Mouse (Mus musculus): ENCODE results near the gene Tbc1d32.

The Tbc1d32 gene

GRCm38 (mm10) chr10:56106996-56107334 is 121.5 kb downstream of the Tbc1d32 start:
- DNase-seq (ENCODE audit: low spot score) = no peak

DNA sequence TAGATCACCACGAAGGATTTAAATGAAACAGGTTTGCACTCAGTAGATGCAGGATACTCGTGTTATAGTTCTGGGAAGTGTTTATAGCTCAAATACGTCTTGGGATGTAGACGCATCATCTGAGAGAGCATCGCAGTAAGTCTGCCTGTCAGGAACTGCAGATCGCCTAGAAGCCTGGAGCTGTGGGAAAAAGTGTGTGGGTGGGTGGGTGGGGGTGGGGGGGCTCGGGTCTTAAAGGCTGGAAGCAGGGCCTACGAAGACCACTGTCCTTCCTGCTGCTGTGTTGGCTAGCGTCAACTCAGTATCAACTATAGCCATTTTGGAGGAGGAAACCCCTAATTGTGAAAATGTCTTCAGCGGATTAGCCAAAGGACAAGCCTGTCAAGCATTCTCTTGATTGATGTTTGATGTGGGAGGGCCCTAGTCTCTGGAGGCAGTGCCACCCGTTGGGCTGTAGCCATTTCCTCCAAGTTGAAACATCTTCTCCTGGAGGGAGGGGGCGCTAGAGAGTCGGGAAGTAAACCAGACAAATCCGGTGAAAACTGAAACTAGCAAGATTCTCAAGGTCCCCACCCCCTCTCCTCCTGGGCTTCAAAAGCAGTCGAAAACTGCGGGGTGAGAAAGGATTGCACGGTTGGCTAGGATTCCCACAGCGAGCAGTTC is 122.0 kb downstream of the Tbc1d32 start, which contains the start of gene Msl3l2:
Msl3l2 (plus strand) TSS at position 585 of the 663 bp plus-strand sequence.
- DNase-seq (ENCODE audit: low spot score) = peak; percentile 91

- DNase-seq (ENCODE audit: low spot score) = no peak
Measured at GRCm38 (mm10) chr10:56099641-56100310, 128.7 kb downstream of the Tbc1d32 start.

GRCm38 (mm10) chr10:56099126-56099525 is 129.4 kb downstream of the Tbc1d32 start:
- DNase-seq (ENCODE audit: low spot score) = no peak

GRCm38 (mm10) chr10:56096757-56097156 is 131.7 kb downstream of the Tbc1d32 start:
- no peak for DNase-seq (ENCODE audit: low spot score)

DNA sequence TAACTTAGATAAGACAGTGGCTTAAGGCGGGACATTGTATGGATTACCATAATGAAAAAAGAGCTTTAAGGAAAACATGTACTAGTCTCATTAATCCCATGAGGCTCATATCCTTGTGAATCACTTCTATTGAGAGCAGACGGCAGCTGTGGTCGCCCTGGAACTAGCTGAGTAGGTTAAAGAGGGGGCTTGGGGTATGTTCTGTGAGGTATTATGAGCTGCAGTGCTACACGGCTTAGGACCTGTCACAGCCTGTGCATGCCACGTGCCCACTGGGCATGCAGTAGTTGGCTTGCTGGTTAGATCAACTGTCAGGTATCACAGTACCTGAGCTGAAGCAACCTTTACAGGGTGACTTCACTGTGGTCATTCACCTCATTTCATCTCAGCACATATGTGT is 133.9 kb downstream of the Tbc1d32 start:
- DNase-seq (ENCODE audit: low spot score) = no peak

GRCm38 (mm10) chr10:56089714-56090113 is 138.8 kb downstream of the Tbc1d32 start:
- DNase-seq (ENCODE audit: low spot score) = no peak

DNA sequence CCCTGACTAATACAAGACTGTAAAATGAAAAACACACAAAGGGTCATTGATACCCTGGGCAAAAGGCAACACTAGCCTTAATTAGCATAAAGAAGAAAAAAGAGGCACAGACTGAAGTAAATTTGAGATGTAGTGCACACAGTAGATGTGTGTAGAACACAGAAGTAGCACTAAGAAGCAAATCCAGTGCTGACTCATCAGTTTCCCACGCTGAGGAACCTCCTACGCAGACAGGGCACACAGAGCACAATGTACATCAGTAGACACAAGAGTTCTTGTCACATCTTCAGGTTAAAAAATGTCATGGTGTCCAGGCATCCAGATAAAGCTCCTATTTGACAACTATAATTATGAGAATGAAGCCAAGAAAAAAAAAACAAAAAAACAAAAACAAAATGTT is 165.7 kb downstream of the Tbc1d32 start:
- DNase-seq (ENCODE audit: low spot score) = no peak

DNA sequence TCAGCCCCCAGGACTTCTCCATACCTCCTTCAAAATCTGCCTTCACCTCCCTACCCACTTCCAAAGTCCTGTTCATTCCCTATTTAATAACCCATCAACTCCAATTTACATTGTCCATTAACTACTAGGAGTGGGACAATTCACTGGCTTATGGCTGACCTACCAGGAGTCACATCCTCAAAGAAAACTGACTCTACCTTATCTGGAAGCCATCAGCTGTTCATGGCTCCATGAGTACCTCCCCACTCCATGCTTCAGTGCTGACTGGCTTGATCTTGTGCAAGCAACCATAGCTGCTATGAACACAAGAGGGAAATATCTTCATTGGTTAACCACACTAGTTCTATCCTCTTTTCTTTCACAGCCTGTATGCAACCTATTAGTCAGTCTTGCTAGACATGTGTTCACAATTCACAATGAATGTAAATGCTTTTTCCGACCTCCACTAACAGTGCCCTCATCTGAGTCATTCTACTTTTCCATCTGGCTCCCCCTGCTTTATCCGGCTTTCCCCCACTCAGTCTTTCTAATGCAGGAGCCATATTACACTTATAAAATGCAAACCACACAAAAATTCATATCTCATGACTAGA is 167.2 kb downstream of the Tbc1d32 start:
- no peak for DNase-seq (ENCODE audit: low spot score)

DNA sequence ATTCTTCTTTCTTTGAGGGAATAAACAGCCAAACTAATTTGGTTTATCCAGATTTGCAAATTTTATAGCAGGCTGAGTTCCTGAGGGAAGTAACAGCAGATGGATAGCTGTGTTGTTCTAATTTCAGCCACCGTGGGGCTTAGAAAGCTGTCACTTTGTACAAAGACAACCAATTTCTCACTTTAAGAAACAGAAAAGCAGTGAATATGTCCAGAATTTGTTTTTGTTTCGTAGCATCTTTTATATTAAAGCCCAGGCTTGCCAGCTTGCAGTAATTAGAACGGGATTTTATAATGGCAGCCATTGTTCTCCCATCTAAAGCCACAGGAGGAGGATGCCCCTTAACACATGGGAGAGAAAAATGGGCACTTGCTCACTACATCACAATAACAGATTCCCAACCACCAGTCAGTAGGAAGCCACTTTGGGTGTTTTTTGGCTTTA is 169.5 kb downstream of the Tbc1d32 start:
- DNase-seq (ENCODE audit: low spot score) = no peak

GRCm38 (mm10) chr10:56025400-56025799 is 203.1 kb downstream of the Tbc1d32 start:
- no peak for DNase-seq (ENCODE audit: low spot score)

GRCm38 (mm10) chr10:56024579-56024978 is 203.9 kb downstream of the Tbc1d32 start:
- no peak for DNase-seq (ENCODE audit: low spot score)

- peak; percentile 75 for DNase-seq (ENCODE audit: low spot score)
Measured at GRCm38 (mm10) chr10:55979898-55980521, 248.5 kb downstream of the Tbc1d32 start.

DNA sequence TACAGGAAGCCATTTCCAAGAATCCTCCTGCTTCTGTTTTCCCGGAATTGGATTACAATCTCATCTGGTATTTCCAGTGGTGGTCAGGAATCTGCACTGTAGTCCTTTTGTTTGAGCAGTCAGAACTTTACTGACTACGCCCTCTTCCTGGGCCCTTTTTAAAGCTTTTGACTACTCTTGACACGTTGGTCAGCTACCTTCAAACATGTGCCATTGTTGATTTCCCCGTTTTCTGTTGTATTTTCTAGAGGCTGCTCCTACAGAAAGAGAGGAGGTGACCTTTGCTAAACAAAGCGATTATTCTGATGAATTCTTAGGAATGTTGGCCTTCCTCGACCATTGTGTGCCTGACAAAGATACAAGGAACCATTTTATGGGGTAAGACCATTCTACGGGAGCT is 250.5 kb downstream of the Tbc1d32 start:
- no peak for DNase-seq (ENCODE audit: low spot score)

Data from embryo, embryonic 10.5 days (tissue).